Mouse (Mus musculus): ENCODE results near the gene Zdhhc9.
A peak's percentile ranks its signal among the peaks of the same experiment; 100 is the strongest.

Gene Zdhhc9

DNA sequence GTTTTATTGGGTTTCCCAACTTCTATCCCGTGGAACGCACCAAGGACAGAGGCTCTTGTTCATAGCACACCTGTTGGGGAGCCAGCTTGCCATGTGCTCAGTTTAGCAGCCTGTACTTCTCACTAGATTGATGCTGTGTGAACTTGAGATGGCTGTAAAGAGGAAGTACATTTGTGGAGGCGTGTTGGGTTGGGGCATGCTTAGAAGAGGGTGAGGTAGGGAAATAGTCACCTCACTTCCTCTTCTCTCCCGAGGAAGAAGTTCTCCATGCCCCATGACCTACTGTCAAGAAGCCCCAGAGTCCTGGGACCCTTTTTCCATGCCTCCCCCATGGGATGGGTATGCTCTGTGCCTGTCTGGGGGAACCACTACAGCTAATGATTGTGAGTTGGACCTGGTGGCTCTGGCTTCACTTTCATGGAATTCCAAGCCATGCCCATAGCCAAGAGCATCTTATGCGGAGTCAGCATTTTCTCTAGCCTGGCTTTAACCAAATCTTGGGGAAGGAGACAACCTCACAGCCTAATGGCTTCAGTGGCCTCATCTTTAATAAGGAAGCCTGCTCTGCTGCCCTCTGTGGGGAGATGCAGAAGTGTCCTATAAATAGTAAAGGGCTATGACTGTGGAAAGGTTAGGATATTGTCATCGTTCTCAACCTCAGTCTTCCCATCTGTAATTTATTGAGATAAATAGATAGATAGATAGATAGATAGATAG lies 81.0 kb downstream of the Zdhhc9 start:
- peak; percentile 29 for DNase-seq (ENCODE audit: low read depth, low spot score)

DNA sequence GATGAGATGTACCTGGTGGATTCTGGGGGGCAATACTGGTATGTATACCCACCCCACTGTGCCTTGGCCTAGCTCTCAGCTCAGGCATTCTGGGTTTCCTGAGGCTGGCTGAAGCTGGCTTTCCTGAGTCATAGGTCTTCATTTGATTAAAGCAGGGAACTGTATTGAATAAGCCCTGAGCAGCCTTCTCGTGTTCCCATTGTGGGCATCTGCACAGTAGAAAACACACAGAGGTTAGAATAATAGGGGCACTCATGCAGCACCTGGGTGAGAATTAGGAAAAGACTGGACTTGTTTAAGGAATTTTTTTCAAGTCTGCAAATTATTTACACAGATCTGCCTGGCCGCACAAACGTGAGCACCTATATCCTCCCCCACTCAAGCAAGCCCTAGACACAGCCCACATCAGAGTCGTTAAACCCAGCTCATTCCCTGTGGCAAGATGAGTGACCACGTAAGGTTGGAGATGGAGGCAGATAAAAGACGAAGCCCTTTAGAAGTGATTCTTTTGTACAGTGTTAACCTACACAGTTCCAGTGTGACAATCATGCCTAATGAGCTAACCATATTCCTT lies 81.7 kb downstream of the Zdhhc9 start:
- no peak for DNase-seq (ENCODE audit: low read depth, low spot score)

DNA sequence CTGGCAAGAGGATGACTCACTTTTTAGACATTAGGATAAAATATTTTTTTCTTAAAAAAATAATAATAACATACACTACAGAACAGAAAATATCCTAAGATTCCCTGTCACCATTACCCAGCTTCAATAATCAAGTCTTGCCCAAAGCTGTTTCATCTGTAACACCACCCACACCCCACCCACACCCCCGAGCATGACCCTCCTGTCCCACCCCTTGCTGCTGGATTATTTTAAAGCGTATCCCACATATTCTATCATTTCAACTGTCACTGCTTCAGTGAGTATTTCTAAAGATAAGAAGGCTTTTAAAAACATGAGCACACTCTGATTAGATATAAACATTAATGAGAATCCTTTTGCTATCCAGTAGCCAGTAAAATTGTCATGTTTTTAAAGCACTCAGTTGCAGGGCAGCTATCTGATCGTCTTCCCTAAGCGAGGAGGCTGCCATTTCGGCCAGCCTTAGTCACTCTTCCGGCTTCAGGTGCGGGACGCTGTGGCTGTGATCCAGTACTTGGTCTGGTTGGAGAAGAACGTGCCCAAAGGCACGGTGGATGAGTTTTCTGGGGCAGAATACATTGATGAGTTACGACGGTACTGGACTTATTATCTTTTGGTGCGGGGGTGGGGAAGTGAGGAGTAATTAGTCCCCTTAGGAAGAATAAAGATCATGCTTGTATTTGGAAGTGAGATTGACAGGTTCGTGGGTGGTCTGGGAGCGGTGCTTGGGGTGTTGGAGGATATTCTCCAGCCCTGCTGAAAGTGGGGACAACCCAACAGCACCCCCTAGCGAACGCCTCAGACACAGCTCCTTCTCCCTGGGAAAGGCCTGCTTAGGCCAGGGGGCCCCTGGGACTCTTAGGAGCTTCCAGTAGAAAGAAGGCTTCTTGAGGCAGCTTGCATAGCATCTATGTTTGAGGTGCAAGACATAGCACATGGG lies 84.3 kb downstream of the Zdhhc9 start:
- DNase-seq (ENCODE audit: low read depth, low spot score): peak; percentile 50

All from CD4-positive helper T cell, adult 2 months (primary cell).